Mouse (Mus musculus) MEL-GATA-1-ER (cell line): Measurements from ENCODE around the gene Carhsp1.

ENCODE experiments used
- DNase-seq: peaks from one replicate; pipeline ENCODE4 v3.0.0-alpha.2; 2012; ENCODE audit warnings: low read depth; ENCODE audit errors: extremely low read depth

The Carhsp1 gene

GRCm38 (mm10) chr16:8671551-8672349 is at the start of gene Carhsp1:
Gene Carhsp1, minus strand, starts transcription at chr16:8672155.
- DNase-seq, result peak; percentile 75

GRCm38 (mm10) chr16:8720447-8720846 is 48.5 kb upstream of the Carhsp1 start:
- DNase-seq, result no peak

GRCm38 (mm10) chr16:8717744-8718143 is 45.8 kb upstream of the Carhsp1 start:
- no peak for DNase-seq

- no peak for DNase-seq
These were observed 44.3 kb upstream of the Carhsp1 start for GRCm38 (mm10) chr16:8716300-8716699.

- DNase-seq, result no peak
These were observed 43.6 kb upstream of the Carhsp1 start for GRCm38 (mm10) chr16:8715513-8716080.

GRCm38 (mm10) chr16:8714851-8715250 is 42.9 kb upstream of the Carhsp1 start:
- no peak for DNase-seq

- DNase-seq, result no peak
These were observed 40.0 kb upstream of the Carhsp1 start for GRCm38 (mm10) chr16:8711998-8712397.

- no peak for DNase-seq
These were observed 28.6 kb upstream of the Carhsp1 start for GRCm38 (mm10) chr16:8700586-8700985.

- no peak for DNase-seq
These were observed 27.6 kb upstream of the Carhsp1 start for GRCm38 (mm10) chr16:8699556-8699955.

GRCm38 (mm10) chr16:8691206-8691605 is 19.3 kb upstream of the Carhsp1 start:
- DNase-seq, result no peak

- no peak for DNase-seq
These were observed 18.2 kb upstream of the Carhsp1 start for GRCm38 (mm10) chr16:8689979-8690656.

GRCm38 (mm10) chr16:8687559-8688112 is 15.7 kb upstream of the Carhsp1 start:
- no peak for DNase-seq

GRCm38 (mm10) chr16:8686871-8687535 is 15.0 kb upstream of the Carhsp1 start:
- peak; percentile 41 for DNase-seq

- DNase-seq, result peak; percentile 58
These were observed 14.3 kb upstream of the Carhsp1 start for GRCm38 (mm10) chr16:8686121-8686870.

- no peak for DNase-seq
These were observed 13.1 kb upstream of the Carhsp1 start for GRCm38 (mm10) chr16:8685087-8685486.

- no peak for DNase-seq
These were observed 8.5 kb upstream of the Carhsp1 start, which contains the start of gene Gm5767 for GRCm38 (mm10) chr16:8680470-8680869. Gene Gm5767, plus strand, starts transcription at chr16:8680770.

- DNase-seq, result no peak
These were observed 7.8 kb upstream of the Carhsp1 start for GRCm38 (mm10) chr16:8679780-8680179.

- peak; percentile 70 for DNase-seq
These were observed 6.7 kb upstream of the Carhsp1 start for GRCm38 (mm10) chr16:8678676-8679075.

GRCm38 (mm10) chr16:8678035-8678434 is 6.1 kb upstream of the Carhsp1 start:
- DNase-seq, result no peak

- DNase-seq, result peak; percentile 53
These were observed 4.8 kb upstream of the Carhsp1 start for GRCm38 (mm10) chr16:8676800-8677199.

- DNase-seq, result no peak
These were observed 4.3 kb upstream of the Carhsp1 start for GRCm38 (mm10) chr16:8676228-8676627.
